8 mouse cellular contexts compared by ENCODE assay signal in genomic region chr5:33272845-33273776, GRCm38 (mm10). TPM values are rescaled to one million over a fixed set of nuclear protein-coding genes. Genes with fewer than 3 reads are reported as not detected.
DNase-seq lines count a peak whose midpoint lies in the region; ATAC-seq and TF ChIP-seq lines count a peak whose summit lies in the region.

No protein-coding gene starts in this region.

- H3K4me1 ChIP-seq in heart, adult 2 months (ENCODE audit: control insufficient read depth, insufficient read depth, low read length), result peaks cover 21% of the 10 kb centered on the region
- peaks cover 5% of the 10 kb centered on the region; the same call in 1 of the 2 replicates for H3K4me1 ChIP-seq in intestine, postnatal 0 days (replicated peaks; ENCODE audit: control insufficient read depth, insufficient read depth, low read length)
- peaks cover 13% of the 10 kb centered on the region for H3K4me1 ChIP-seq in olfactory bulb, adult 2 months (ENCODE audit: control insufficient read depth, insufficient read depth, low read length)

- H3K9ac ChIP-seq in heart, adult 2 months (ENCODE audit: low read depth, low read length), result peak overlapping the region; percentile 94
- no peak overlapping the region for H3K9ac ChIP-seq in intestine, postnatal 0 days (ENCODE audit: low read depth, low read length)

- no peak for TF ChIP-seq POLR2A in heart, adult 2 months (IDR thresholded peaks at IDR 0.05; ENCODE audit: insufficient read depth, low read depth, low read length)
- TF ChIP-seq POLR2A in olfactory bulb, adult 2 months (IDR thresholded peaks at IDR 0.05; ENCODE audit: insufficient read depth, low read depth, low read length), result no peak

- no peak for DNase-seq in heart, adult 2 months
- no peak for DNase-seq in heart, postnatal 36 days
- DNase-seq in thymus, postnatal 4 days, result peak; percentile 13
- no peak for DNase-seq in thymus, postnatal 25 days
- DNase-seq in left cerebral cortex, adult 9 months (ENCODE audit: low spot score in 2 of 2), result no peak

- no peaks in the 10 kb centered on the region for H3K9me3 ChIP-seq in intestine, postnatal 0 days (ENCODE audit: control insufficient read depth)

- H3K4me2 ChIP-seq in intestine, postnatal 0 days (replicated peaks; ENCODE audit: low read depth), result peak overlapping the region; percentile 79

- TF ChIP-seq EP300 in heart, adult 2 months (IDR thresholded peaks at IDR 0.05; ENCODE audit: insufficient read depth, low read depth, low read length), result no peak

- peak overlapping the region; percentile 99 for H3K27ac ChIP-seq in heart, adult 2 months
- peak overlapping the region; percentile 95; the same call in 1 of the 2 replicates for H3K27ac ChIP-seq in intestine, postnatal 0 days (ENCODE audit: low read depth, low read length)
- 0 out of 2 replicates have a peak overlapping the region, but pooled peaks have one; percentile 92 for H3K27ac ChIP-seq in olfactory bulb, adult 2 months (ENCODE audit: insufficient read depth, low read depth, low read length)

- peak overlapping the region; percentile 80 for H3K4me3 ChIP-seq in heart, adult 2 months
- H3K4me3 ChIP-seq in intestine, postnatal 0 days (ENCODE audit: low read depth, low read length), result peak overlapping the region; percentile 71
- peak overlapping the region; percentile 83 for H3K4me3 ChIP-seq in olfactory bulb, adult 2 months (ENCODE audit: insufficient read depth, low read depth, low read length)

- no peaks in the 10 kb centered on the region for H3K27me3 ChIP-seq in heart, adult 2 months (ENCODE audit: control insufficient read depth, insufficient read depth, low read length)
- H3K27me3 ChIP-seq in intestine, postnatal 0 days (replicated peaks; ENCODE audit: control insufficient read depth, insufficient read depth, low read length), result no peaks in the 10 kb centered on the region

- ATAC-seq in intestine, postnatal 0 days, result no peak
- no peak for ATAC-seq in erythroid progenitor cell, adult 5-6 weeks (replicated peaks; ENCODE audit: low FRiP score, poor library complexity, severe bottlenecking)

- WGBS in heart, adult 2 months, result 24% methylated on average over 7 of the region's 7 CpGs
- WGBS in intestine, postnatal 0 days, result 62% methylated on average over 7 of the region's 7 CpGs
- 48% methylated on average over 7 of the region's 7 CpGs for WGBS in olfactory bulb, adult 2 months

- peaks cover 6% of the 10 kb centered on the region for H3K36me3 ChIP-seq in heart, adult 2 months (ENCODE audit: control insufficient read depth, insufficient read depth, low read length)
- H3K36me3 ChIP-seq in intestine, postnatal 0 days (ENCODE audit: control insufficient read depth, insufficient read depth), result peaks cover 13% of the 10 kb centered on the region

- H3K79me2 ChIP-seq in heart, adult 2 months (replicated peaks; ENCODE audit: control insufficient read depth, insufficient read depth, low read length), result peaks cover 12% of the 10 kb centered on the region

- no peak for TF ChIP-seq CTCF in heart, adult 2 months (IDR thresholded peaks at IDR 0.05)
- no peak for TF ChIP-seq CTCF in intestine, postnatal 0 days (IDR thresholded peaks at IDR 0.05; ENCODE audit: low read depth)
- no peak for TF ChIP-seq CTCF in olfactory bulb, adult 2 months (IDR thresholded peaks at IDR 0.05; ENCODE audit: insufficient read depth, low read depth, low read length)

- intact Hi-C loops in heart, adult 2 months (cut with DNase I), result loop anchor here (10.0 kb wide), 1 partner anchor 258 kb away; the partner anchor contains the start of gene Ywhah
- intact Hi-C loops in heart, postnatal 36 days (cut with DNase I), result loop anchor here (5.0 to 10.0 kb wide), 2 partner anchors 169 to 352 kb away; partner anchors contain the start of genes Fam53a and Gm9903

RNA-seq across cellular contexts. Expression of gene Ctbp1, which starts 1.7 kb away (rescaled TPM):
- total RNA-seq in heart, adult 2 months (2021), result 100 to 1,000 TPM; 213 to 227 TPM
- 175 and 178 TPM in 2 replicates for polyA plus RNA-seq in heart, adult 2 months (2012; rRNA removed)
- 100 to 1,000 TPM; 213 to 214 TPM for total RNA-seq in heart, postnatal 36 days (2021)
- polyA plus RNA-seq in intestine, postnatal 0 days (2015; fragmentation: Nextera tagmentation; extraction: Ambion mirVana), result 139 and 141 TPM in 2 replicates
- not detected in 2 replicates for polyA plus RNA-seq in olfactory bulb, adult 2 months (2012; ENCODE audit: insufficient read depth, insufficient read length, low replicate concordance, missing spikeins)
- 195 and 222 TPM in 2 replicates for total RNA-seq in erythroid progenitor cell, adult 5-6 weeks (2015; ENCODE audit: low replicate concordance)
- 172 and 302 TPM in 2 replicates for total RNA-seq in erythroid progenitor cell, adult 5-6 weeks (2017; ENCODE audit: low replicate concordance)

RNA-seq across cellular contexts. Expression of gene Spon2, which starts 54.9 kb away (rescaled TPM):
- total RNA-seq in heart, adult 2 months (2021), result 10 to 100 TPM in 1 of 2 experiments, 1 to 10 TPM in 1; 2.6 to 13.7 TPM
- polyA plus RNA-seq in heart, adult 2 months (2012; rRNA removed), result 13.8 and 28.5 TPM in 2 replicates
- 1 to 10 TPM; 2.1 to 2.6 TPM for total RNA-seq in heart, postnatal 36 days (2021)
- 43.0 and 45.4 TPM in 2 replicates for polyA plus RNA-seq in intestine, postnatal 0 days (2015; fragmentation: Nextera tagmentation; extraction: Ambion mirVana)
- not detected in 2 replicates for polyA plus RNA-seq in olfactory bulb, adult 2 months (2012; ENCODE audit: insufficient read depth, insufficient read length, low replicate concordance, missing spikeins)
- total RNA-seq in erythroid progenitor cell, adult 5-6 weeks (2015; ENCODE audit: low replicate concordance), result 1.1 TPM in 1 of 2 replicates, not detected in the other
- 1.0 TPM in 1 of 2 replicates, not detected in the other for total RNA-seq in erythroid progenitor cell, adult 5-6 weeks (2017; ENCODE audit: low replicate concordance)
